Mouse (Mus musculus) G1E-ER4 (cell line): ENCODE results near the gene Ces3a. TPM values are rescaled to one million over a fixed set of nuclear protein-coding genes. Genes with fewer than 3 reads are reported as not detected.

Source experiments
- GATA1 ChIP-seq: IDR thresholded peaks from one replicate; pipeline ENCODE4 v1.8.0; 2012; ENCODE audit warnings: low read length, inconsistent platforms
- polyA plus RNA-seq: library from polyadenylated mRNA; stranded (reverse); fragments of >175 nt; gene quantifications from 2 replicates; pipeline ENCODE4 v1.2.3, GENCODE M21; 2012

Ces3a gene
- not detected in 2 replicates for polyA plus RNA-seq

DNA sequence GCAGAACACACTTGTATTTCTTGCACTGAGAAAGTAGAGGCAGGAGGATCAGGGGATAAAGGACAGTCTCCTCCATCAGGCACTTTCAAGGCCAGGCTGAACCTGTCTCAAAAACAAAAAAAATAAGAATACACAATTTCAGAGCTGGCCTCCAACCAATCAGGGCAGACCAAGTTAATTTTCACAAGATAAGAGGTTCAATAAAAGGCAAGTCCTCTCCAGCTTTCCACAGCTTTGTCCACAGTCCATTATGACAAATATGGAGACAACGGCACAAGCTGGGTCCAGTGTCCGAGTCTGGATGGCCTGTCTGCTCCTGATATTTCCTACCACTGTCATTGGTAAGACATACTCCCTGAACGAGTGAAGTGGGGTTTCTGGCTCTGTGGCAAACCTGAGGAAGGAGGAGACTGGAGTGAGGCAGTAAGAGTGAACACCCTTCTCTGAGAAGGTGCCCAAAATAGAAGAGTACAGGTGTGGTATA, at the start of gene Ces3a:
Ces3a (plus strand) TSS at position 231 of the 484 bp plus-strand sequence.
- no peak for TF ChIP-seq GATA1

DNA sequence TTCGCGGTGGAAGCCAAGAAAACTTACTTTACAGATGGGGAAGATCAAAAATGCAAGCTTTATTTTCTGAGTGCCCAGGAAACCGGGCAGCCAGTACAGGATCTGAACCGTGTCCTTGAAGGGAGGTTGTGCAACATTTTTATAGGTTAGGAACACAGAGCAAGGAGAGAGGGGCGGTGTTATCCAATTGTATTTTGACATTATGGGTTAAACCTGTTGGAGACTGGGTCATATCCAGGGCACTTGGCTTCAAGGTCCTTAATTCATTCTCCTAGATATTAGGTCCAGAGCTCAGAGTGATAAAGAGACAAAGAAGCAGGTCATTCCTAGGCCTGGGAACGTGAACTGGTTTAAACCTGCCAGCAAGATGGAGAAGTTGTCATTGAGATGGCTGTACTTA, 49.2 kb upstream of the Ces3a start:
- no peak for TF ChIP-seq GATA1

DNA sequence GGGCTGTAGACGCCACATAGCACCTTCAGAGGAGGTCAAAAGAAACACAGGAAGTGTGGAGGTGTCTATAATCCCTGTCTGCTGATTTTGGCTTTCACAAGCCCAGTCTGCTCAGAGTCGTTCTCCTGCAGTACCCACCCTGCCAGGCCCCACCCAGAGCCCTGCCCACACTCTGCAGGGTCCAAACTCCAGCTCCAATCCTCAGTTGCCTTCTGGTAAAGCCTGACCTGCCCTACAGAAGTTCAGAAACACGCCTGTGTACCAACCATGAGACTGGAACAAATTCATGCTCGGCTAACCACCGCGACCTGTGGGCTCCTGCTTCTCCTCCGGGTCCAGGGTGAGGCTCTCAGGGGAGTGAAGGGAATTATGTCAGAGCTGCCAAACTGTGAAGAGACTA, 47.8 kb upstream of the Ces3a start, which contains the start of gene Ces2h:
Ces2h (plus strand) TSS at position 268 of the 400 bp plus-strand sequence.
- no peak for TF ChIP-seq GATA1

DNA sequence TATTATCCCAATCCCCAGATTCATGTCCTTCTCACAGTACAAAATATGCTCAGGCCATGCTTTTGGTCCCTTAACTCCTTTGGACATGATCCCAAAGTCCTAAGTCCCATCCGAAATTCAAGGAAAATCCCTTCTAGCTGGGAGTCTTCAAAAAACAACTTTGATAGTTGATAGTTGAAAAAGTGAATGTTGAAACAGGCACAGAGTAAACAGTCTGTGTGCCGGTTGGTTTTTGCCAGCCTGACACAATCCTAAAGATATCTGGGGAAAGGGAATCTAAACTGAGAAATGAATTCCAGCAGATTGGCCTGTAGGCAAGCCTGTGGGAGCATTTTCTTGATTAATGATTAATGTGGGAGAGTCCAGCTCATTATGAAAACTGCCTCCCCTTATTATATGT, 38.4 kb upstream of the Ces3a start:
- no peak for TF ChIP-seq GATA1

DNA sequence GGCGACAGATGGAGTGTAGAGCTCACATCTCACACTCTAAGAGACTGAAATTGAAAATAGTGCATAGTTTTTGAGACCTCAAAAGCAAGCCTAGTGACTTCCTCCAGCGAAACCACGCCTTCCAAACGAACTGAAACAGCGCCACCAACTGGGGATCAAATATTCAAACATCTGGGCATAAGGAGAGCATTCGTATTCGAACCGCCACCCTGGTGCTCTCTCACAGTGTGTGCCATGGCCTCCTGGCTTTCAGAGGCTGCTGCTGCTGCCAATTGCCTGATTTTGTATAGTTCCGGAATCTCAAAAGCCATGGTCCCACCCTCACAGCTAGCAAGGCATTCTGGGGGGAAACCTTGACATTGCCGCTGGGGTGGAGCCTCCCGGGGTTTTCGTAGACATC, 37.3 kb upstream of the Ces3a start:
- TF ChIP-seq GATA1: no peak

DNA sequence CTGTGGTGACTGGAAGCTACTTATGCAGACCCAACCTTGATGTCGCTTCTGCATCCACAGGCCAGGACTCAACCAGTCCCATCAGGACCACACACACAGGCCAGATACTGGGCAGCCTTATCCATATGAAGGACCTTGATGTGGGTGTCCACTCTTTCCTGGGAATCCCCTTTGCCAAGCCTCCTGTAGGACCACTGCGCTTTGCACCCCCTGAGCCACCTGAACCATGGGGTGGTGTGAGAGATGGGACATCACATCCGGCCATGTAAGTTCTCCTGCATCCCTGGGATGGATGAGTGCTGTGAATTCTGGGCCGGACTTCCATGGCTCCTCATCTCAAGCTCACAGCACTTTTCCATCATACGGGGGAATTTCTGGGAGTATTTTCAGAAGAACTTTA, 34.0 kb upstream of the Ces3a start:
- no peak for TF ChIP-seq GATA1

DNA sequence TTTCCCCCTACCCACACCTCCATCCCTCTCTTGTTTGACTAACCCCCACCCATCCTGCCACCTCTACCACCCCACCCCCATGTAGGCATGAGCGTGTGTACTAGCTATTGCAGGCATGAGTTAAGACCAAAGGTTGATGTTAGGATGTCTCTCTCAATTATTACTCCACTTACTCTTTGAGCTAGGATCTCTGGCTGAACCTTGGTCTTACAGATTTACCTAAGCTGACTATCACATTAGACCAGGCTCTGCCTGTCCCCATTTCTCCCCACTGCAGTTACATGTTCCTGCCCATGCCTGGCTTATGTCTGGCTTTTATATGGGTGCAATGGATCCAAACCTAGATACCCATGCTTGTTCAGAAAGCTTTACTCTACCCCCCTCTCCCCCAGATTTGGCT, 26.4 kb upstream of the Ces3a start:
- no peak for TF ChIP-seq GATA1

DNA sequence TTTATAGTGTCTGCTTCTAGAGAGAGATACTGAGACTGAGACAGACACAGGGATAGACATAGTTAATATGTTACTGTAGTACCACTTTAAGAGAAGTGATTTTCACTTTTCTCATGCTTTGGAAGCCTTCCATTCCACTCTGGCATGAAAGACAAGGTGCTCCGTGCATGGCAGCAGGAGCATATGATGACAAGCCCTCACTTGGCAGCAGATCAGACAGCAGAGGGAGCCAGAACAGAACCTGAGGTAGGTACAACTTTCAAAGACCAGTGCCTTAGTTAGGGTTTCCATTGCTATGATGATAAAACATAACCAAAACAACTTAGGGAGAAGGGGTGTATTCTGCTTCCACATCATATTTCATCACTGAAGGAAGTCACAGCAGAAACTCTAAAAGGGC, 25.3 kb upstream of the Ces3a start:
- no peak for TF ChIP-seq GATA1

DNA sequence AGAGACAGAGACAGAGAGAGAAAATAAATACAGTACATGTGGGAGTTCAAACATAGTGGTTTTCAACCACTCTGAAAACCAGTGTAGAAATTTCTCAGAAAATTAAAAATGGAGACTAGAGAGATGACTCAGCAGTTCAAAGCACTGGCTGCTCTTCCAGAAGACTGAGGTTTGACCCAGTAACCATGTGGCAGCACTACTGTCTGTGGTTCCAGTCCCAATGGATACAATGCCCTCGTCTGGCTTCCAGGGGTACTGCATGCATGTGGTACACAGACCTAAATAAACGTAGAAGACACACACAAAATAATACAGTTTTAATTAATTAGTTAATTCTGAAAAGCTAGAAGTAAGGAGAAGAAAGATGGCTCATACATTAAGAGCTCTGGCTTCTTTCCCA, 23.4 kb upstream of the Ces3a start:
- TF ChIP-seq GATA1: no peak

DNA sequence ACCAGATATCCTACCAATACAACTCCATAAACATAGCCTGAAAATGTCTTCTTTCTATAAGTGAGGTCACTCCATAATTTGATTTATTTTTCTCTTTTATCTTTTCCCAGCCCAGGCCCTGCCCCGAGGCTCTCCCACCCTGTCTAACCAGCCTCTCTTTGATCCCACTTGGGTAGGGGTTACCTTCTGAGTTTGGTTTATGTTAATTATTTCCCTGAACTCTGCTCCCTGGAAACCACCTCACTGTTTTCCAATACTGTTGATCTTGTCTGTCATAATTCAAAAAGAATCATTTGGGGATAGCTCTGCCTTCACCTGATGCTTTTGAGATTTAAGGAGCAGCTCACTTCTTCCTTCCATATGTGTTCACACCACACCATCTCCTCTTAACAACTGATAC, 4.9 kb upstream of the Ces3a start:
- TF ChIP-seq GATA1: no peak

DNA sequence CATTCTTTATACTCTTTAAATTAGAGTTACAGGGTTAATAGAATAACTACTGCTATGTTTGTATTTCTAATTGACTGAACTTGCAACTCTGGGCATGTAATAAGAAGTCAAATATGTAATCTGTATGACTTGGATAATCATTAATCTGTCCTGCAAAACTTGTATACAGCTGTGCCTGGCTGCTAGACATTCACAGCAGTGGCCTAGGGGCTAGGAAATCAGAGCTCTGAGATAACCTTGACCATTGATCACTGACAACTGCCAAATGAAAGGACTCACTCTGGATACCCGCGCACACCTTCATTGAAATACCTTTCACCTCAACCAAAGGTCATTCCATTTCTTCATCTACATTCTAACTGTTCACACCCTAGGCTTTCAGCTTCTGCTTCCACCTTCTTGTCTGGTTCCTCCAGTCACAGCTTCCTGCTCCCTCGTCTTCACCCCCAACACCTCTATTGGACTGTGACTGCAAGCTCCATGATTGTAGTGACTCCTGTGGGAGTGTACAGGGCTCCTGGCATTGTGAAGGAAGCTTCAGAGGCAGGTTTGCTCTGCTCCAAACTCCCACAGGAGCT, 2.5 kb upstream of the Ces3a start:
- TF ChIP-seq GATA1: no peak

DNA sequence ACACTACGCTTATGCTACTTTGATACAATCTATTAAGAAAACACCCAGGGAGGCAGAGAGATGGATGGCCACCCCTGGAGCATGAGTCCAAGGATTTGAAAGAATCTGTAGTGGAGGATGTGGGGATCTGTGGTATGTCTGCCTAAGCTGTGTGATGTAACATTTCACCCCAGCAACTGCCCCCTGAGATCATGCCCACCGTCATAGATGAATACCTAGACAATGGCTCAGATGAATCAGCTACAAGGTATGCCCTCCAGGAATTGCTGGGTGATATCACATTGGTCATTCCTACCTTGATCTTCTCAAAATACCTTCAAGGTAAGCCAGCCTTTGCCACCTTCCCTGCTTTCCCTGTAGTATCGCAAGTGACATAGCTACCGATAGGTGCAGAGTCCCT, 7.8 kb downstream of the Ces3a start:
- no peak for TF ChIP-seq GATA1

DNA sequence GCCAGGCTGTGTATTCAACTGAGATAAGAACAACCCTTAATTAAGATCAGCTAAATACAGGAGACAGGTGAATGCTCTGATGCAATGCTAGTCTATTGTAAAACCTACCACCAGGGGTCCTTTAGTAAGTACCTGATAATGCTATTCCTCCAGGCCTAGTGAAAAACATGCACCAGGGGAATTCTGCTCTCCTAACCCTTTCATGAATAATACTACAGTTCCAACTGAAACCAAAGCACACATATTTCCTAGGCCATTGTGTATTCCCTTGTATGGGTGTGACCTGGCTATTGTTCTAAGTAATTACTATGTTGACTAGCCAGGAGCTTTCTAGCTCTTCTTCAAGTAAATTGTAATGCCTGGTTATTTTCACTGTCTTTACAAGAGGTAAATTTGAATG, 11.7 kb downstream of the Ces3a start:
- no peak for TF ChIP-seq GATA1

DNA sequence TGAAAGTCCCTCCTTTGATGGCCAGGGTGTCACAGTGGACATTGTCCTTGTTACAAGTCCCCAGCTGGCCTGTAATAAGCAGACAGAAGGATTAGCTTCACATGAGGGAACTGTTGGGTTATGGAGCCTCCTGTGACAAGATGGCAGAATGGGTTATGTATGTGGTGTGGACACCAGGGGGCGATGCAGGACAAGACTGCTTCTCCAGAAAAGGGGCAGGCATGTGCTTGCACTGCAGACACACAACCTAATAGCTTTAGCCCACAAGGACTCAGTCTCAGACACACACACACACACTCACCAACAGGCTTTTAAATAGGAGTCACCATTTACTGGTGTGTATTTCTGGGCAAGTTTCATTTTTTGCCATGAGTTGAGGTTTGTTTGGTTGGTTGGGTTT, 18.4 kb downstream of the Ces3a start:
- no peak for TF ChIP-seq GATA1

DNA sequence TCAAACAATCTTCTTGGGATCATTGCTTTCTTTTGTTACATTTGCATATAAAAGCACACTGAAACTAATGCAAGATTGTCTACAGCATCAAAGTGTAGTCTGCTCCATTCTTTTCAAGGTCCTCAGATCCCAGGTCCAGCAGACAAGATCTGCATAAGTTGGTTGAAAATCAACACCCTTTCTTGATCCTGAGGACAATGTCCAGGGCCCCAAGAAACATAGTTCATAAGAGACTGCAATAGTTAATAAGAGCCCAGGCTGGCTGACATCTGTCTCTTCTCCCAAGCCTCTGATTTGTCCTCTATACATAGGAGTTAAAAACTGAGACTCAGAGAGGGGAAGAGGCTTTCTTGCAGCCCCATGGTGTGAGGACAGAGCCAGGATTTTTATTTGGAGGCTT, 20.6 kb downstream of the Ces3a start:
- TF ChIP-seq GATA1: no peak

DNA sequence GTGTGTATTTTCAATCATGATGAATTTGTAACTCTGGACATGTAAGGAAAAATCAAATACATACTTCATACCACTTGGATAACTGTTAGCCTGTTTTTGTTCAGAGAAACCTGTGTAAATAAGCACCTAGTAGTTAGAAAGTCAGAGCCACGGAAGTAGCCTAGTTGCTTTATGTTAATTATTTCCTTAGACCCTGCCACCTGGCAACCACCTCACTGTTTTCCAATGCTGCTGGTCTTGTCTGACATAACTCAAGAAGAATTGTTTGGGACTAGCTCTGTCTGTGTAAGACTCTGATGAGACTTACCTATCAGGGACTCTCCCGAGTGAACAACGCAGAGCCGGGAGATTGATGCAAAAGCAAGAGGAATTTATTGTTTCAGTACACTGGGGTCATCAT, 28.2 kb downstream of the Ces3a start:
- TF ChIP-seq GATA1: no peak

DNA sequence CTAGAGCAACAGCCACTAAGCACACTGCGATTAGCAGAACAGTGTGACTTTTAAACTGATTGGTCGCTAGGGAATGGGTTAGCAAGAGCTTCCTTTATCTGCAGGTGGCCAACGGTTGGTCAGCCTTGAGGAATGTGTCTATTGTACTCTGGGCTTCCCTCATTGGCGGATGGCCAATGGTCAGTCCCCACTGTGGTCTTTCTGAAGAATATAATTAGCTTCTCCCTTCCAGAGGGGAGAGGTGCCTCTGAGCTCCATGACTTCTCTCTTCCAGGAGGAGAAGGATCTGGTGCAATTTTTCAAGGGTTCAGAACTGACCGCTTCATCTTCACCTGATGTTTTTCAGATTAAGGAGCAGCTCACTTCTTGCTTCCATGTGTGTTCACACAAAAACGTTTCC, 28.7 kb downstream of the Ces3a start:
- no peak for TF ChIP-seq GATA1

DNA sequence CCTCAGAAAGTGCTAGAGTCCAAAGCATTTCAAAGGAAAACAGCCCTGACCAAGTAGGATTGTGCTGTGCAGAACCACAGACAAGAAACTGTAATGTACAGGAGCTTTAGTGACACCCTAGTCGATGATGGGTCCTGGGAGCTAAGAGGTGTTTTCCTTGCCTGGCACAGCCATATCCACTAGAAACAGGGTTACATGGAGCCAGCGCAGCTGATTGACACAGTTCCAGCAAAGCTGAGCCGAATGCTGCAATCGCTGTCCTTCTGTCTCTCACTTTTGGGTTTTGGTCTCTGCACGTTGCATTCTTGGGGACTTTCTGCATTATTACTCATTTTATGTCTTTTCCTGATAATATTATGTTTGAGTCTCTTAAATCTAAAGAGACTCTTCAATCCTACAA, 30.2 kb downstream of the Ces3a start:
- TF ChIP-seq GATA1: no peak

DNA sequence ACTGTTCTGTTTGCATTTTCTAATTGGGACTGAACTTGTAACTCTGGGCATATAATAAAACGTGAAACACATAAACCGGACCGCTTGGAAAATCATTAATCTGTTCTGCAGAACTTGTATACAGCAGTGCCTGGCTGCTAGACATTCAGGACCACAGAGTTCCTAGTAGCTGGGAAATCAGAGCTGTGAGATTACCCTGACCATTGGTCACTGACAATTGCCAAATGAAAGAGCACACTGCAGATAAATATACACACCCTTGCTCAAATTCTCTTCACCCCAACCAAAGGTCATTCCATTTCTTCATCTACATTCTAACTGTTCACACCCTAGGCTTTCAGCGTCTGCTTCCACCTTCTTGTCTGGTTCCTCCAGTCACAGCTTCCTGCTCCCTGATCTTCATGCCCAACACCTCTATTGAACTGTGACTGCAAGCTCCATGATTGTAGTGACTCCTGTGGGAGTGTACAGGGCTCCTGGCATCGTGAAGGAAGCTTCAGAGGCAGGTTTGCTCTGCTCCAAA, 32.5 kb downstream of the Ces3a start:
- TF ChIP-seq GATA1: no peak
